Mouse (Mus musculus): ENCODE data around the gene Cnp. TPM values are rescaled to one million over a fixed set of nuclear protein-coding genes. Genes with fewer than 3 reads are reported as not detected.

The Cnp gene
- polyA plus RNA-seq, 1 experiment: 29.9 TPM

GRCm38 (mm10) chr11:100569789-100570188, 4.9 kb upstream of the Cnp start:
- H3K4me1 ChIP-seq (ENCODE audit: control insufficient read depth, insufficient read depth, low read length): peaks cover 2% of the 10 kb centered on the region; the same call in 1 of the 2 replicates
- no peak overlapping the region for H3K4me3 ChIP-seq (replicated peaks; ENCODE audit: extremely low read depth, low read depth, low read length)
- 57% methylated on average over 9 of the region's 9 CpGs for WGBS
- no peak for DNase-seq
- no peak for TF ChIP-seq CTCF (IDR thresholded peaks at IDR 0.05; ENCODE audit: insufficient read depth, low read length)
- TF ChIP-seq POLR2A (IDR thresholded peaks at IDR 0.05; ENCODE audit: borderline replicate concordance, extremely low read depth, low read depth, low read length): no peak

GRCm38 (mm10) chr11:100570430-100571201, 4.1 kb upstream of the Cnp start:
- Histone ChIP-seq H3K4me1 (ENCODE audit: control insufficient read depth, insufficient read depth, low read length) (peaks cover 4% of the 10 kb centered on the region; the same call in 1 of the 2 replicates), H3K4me3 (replicated peaks; ENCODE audit: extremely low read depth, low read depth, low read length) (peak overlapping the region; percentile 10)
- TF ChIP-seq CTCF (IDR thresholded peaks at IDR 0.05; ENCODE audit: insufficient read depth, low read length) (peak; percentile 77), POLR2A (IDR thresholded peaks at IDR 0.05; ENCODE audit: borderline replicate concordance, extremely low read depth, low read depth, low read length) (no peak)
- 11% methylated on average over 8 of the region's 8 CpGs for WGBS
- peak; percentile 60 for DNase-seq

- WGBS: 7% methylated on average over 16 of the region's 16 CpGs
- TF ChIP-seq CTCF (IDR thresholded peaks at IDR 0.05; ENCODE audit: insufficient read depth, low read length) (no peak), POLR2A (IDR thresholded peaks at IDR 0.05; ENCODE audit: borderline replicate concordance, extremely low read depth, low read depth, low read length) (no peak)
Measured at GRCm38 (mm10) chr11:100571202-100571567, 3.5 kb upstream of the Cnp start.

GRCm38 (mm10) chr11:100574188-100574587, 516 bp upstream of the Cnp start:
- no peak for DNase-seq
- WGBS: 54% methylated on average over 3 of the region's 3 CpGs
- Histone ChIP-seq H3K4me3 (replicated peaks; ENCODE audit: extremely low read depth, low read depth, low read length) (no peak overlapping the region), H3K4me1 (ENCODE audit: control insufficient read depth, insufficient read depth, low read length) (peaks cover 7% of the 10 kb centered on the region; the same call in 1 of the 2 replicates)
- TF ChIP-seq CTCF (IDR thresholded peaks at IDR 0.05; ENCODE audit: insufficient read depth, low read length) (no peak), POLR2A (IDR thresholded peaks at IDR 0.05; ENCODE audit: borderline replicate concordance, extremely low read depth, low read depth, low read length) (no peak)

More at GRCm38 (mm10) chr11:100571202-100571567, 3.5 kb upstream of the Cnp start:
- Histone ChIP-seq H3K4me3 (replicated peaks; ENCODE audit: extremely low read depth, low read depth, low read length) (no peak overlapping the region), H3K4me1 (ENCODE audit: control insufficient read depth, insufficient read depth, low read length) (peaks cover 5% of the 10 kb centered on the region; the same call in 1 of the 2 replicates)
- no peak for DNase-seq

GRCm38 (mm10) chr11:100575484-100575855, 766 bp downstream of the Cnp start:
- 30% methylated on average over 2 of the region's 2 CpGs for WGBS
- TF ChIP-seq POLR2A (IDR thresholded peaks at IDR 0.05; ENCODE audit: borderline replicate concordance, extremely low read depth, low read depth, low read length): no peak
- no peak for TF ChIP-seq CTCF (IDR thresholded peaks at IDR 0.05; ENCODE audit: insufficient read depth, low read length)
- Histone ChIP-seq H3K4me3 (replicated peaks; ENCODE audit: extremely low read depth, low read depth, low read length) (peak overlapping the region; percentile 87), H3K4me1 (ENCODE audit: control insufficient read depth, insufficient read depth, low read length) (peaks cover 7% of the 10 kb centered on the region; the same call in 1 of the 2 replicates)
- no peak for DNase-seq

- peaks cover 5% of the 10 kb centered on the region; the same call in 1 of the 2 replicates for H3K4me1 ChIP-seq (ENCODE audit: control insufficient read depth, insufficient read depth, low read length)
- WGBS: 75% methylated on average over 21 of the region's 21 CpGs
Measured at GRCm38 (mm10) chr11:100576256-100576655, 1.6 kb downstream of the Cnp start.

GRCm38 (mm10) chr11:100577852-100578599, 3.3 kb downstream of the Cnp start:
- 50% methylated on average over 8 of the region's 8 CpGs for WGBS
- DNase-seq: no peak
- Histone ChIP-seq H3K4me3 (replicated peaks; ENCODE audit: extremely low read depth, low read depth, low read length) (no peak overlapping the region), H3K4me1 (ENCODE audit: control insufficient read depth, insufficient read depth, low read length) (peaks cover 4% of the 10 kb centered on the region; the same call in 1 of the 2 replicates)
- no peak for TF ChIP-seq CTCF (IDR thresholded peaks at IDR 0.05; ENCODE audit: insufficient read depth, low read length)
- no peak for TF ChIP-seq POLR2A (IDR thresholded peaks at IDR 0.05; ENCODE audit: borderline replicate concordance, extremely low read depth, low read depth, low read length)

More at GRCm38 (mm10) chr11:100576256-100576655, 1.6 kb downstream of the Cnp start:
- DNase-seq: no peak
- H3K4me3 ChIP-seq (replicated peaks; ENCODE audit: extremely low read depth, low read depth, low read length): no peak overlapping the region
- TF ChIP-seq POLR2A (IDR thresholded peaks at IDR 0.05; ENCODE audit: borderline replicate concordance, extremely low read depth, low read depth, low read length): no peak
- TF ChIP-seq CTCF (IDR thresholded peaks at IDR 0.05; ENCODE audit: insufficient read depth, low read length): no peak

- TF ChIP-seq POLR2A (IDR thresholded peaks at IDR 0.05; ENCODE audit: borderline replicate concordance, extremely low read depth, low read depth, low read length) (no peak), CTCF (IDR thresholded peaks at IDR 0.05; ENCODE audit: insufficient read depth, low read length) (no peak)
- no peak overlapping the region for H3K4me3 ChIP-seq (replicated peaks; ENCODE audit: extremely low read depth, low read depth, low read length)
- peaks cover 4% of the 10 kb centered on the region; the same call in 1 of the 2 replicates for H3K4me1 ChIP-seq (ENCODE audit: control insufficient read depth, insufficient read depth, low read length)
- no peak for DNase-seq
- 83% methylated on average over 9 of the region's 9 CpGs for WGBS
Measured at GRCm38 (mm10) chr11:100579116-100579799, 4.6 kb downstream of the Cnp start.

GRCm38 (mm10) chr11:100580275-100580674, 5.6 kb downstream of the Cnp start:
- Histone ChIP-seq H3K4me1 (ENCODE audit: control insufficient read depth, insufficient read depth, low read length) (peaks cover 4% of the 10 kb centered on the region; the same call in 1 of the 2 replicates), H3K4me3 (replicated peaks; ENCODE audit: extremely low read depth, low read depth, low read length) (no peak overlapping the region)
- TF ChIP-seq CTCF (IDR thresholded peaks at IDR 0.05; ENCODE audit: insufficient read depth, low read length) (no peak), POLR2A (IDR thresholded peaks at IDR 0.05; ENCODE audit: borderline replicate concordance, extremely low read depth, low read depth, low read length) (no peak)
- DNase-seq: no peak
- 85% methylated on average over 13 of the region's 13 CpGs for WGBS
